Mouse (Mus musculus) limb, embryonic 14.5 days (tissue): ENCODE measurements around the gene Dapk2. TPM values are rescaled to one million over a fixed set of nuclear protein-coding genes. Genes with fewer than 3 reads are reported as not detected.

ENCODE experiments used
- ATAC-seq: fragments of 200-750 bp; cut with Nextera tagmentation; 2 replicates; pipeline ENCODE4 v1.8.0; 2017; ENCODE audit warnings: low read depth, moderate number of reproducible peaks, moderate TSS enrichment; ENCODE audit not compliant: low FRiP score
- DNase-seq: peaks from one replicate; pipeline ENCODE4 v3.0.0-alpha.2; 2015; ENCODE audit warnings: low spot score
- H3K27ac ChIP-seq: fragments of 300-500 bp; sonication (generic); replicated peaks from 2 replicates; pipeline ENCODE4 v1.5.1; 2014; ENCODE audit warnings: low read depth, mild to moderate bottlenecking, low read length, moderate library complexity, mixed read lengths
- H3K27me3 ChIP-seq: fragments of 300-500 bp; sonication (generic); 2 replicates; pipeline ENCODE4 v1.6.1; 2014; ENCODE audit warnings: low read length, mixed read lengths; ENCODE audit not compliant: control insufficient read depth, insufficient read depth
- H3K36me3 ChIP-seq: fragments of 300-500 bp; sonication (generic); 2 replicates; pipeline ENCODE4 v1.6.1; 2014; ENCODE audit warnings: mild to moderate bottlenecking, low read length, moderate library complexity, mixed read lengths; ENCODE audit not compliant: control insufficient read depth, insufficient read depth
- H3K4me1 ChIP-seq: fragments of 300-500 bp; sonication (generic); 2 replicates; pipeline ENCODE4 v1.6.1; 2014; ENCODE audit warnings: antibody characterized with exemption, low read length, mixed read lengths; ENCODE audit not compliant: control insufficient read depth, insufficient read depth
- H3K4me2 ChIP-seq: fragments of 300-500 bp; sonication (generic); replicated peaks from 2 replicates; pipeline ENCODE4 v1.6.1; 2014; ENCODE audit warnings: low read depth, mild to moderate bottlenecking, low read length, moderate library complexity; ENCODE audit not compliant: severe bottlenecking
- H3K4me3 ChIP-seq: fragments of 300-500 bp; sonication (generic); replicated peaks from 2 replicates; pipeline ENCODE4 v1.5.1; 2014; ENCODE audit warnings: low read length
- H3K9ac ChIP-seq: fragments of 300-500 bp; sonication (generic); 2 replicates; pipeline ENCODE4 v1.6.1; 2014; ENCODE audit warnings: mild to moderate bottlenecking, low read depth, low read length, moderate library complexity; ENCODE audit not compliant: severe bottlenecking
- H3K9me3 ChIP-seq: fragments of 300-500 bp; sonication (generic); 2 replicates; pipeline ENCODE4 v1.6.1; 2016; ENCODE audit warnings: low read length; ENCODE audit not compliant: control insufficient read depth
- POLR2A ChIP-seq: fragments of 200-500 bp; IDR thresholded peaks from 2 replicates; pipeline ENCODE4 v1.8.0; 2012; ENCODE audit warnings: inconsistent platforms, mild to moderate bottlenecking, moderate library complexity, borderline replicate concordance; ENCODE audit not compliant: insufficient read depth, insufficient read length; ENCODE audit errors: extremely low read depth
- WGBS: fragments of 180-500 bp; shearing (Covaris S2); extraction: QIAGEN DNeasy Blood & Tissue Kit; methylation state at CpG from one replicate; pipeline ENCODE4 v1.1.7; 2014; 5-methylcytosine and 5-hydroxymethylcytosine counted together
- polyA plus RNA-seq, 2 experiments: library from polyadenylated mRNA; depleted of rRNA in 1 of 2; stranded (reverse) in 1 of 2; unstranded in 1 of 2; fragments of >200 nt; fragmentation: Nextera tagmentation in 1 of 2; extraction: Ambion mirVana in 1 of 2; gene quantifications; 2 replicates each; pipeline versions ENCODE4 v1.2.1 to v1.2.3; 2012 to 2014

The Dapk2 gene
- polyA plus RNA-seq, 2 experiments = 4.5 to 5.0 TPM

- ATAC-seq (no peak), DNase-seq (no peak)
- H3K27me3 ChIP-seq = no peaks in the 10 kb centered on the region
- WGBS = 58% methylated on average over 4 of the region's 4 CpGs
- no peak for TF ChIP-seq POLR2A
- no peak overlapping the region for H3K9ac ChIP-seq
- no peak overlapping the region for H3K27ac ChIP-seq
- H3K4me2 ChIP-seq = no peak overlapping the region
- no peaks in the 10 kb centered on the region for H3K9me3 ChIP-seq
- H3K36me3 ChIP-seq = no peaks in the 10 kb centered on the region
- no peak overlapping the region for H3K4me3 ChIP-seq
- 0 out of 2 replicates have a peak, but pooled peaks cover under 1% of the 10 kb centered on the region for H3K4me1 ChIP-seq
Observed at GRCm38 (mm10) chr9:66245707-66246106, 87.7 kb downstream of the Dapk2 start.

- Histone ChIP-seq H3K9me3 (no peaks in the 10 kb centered on the region), H3K4me2 (no peak overlapping the region), H3K27ac (no peak overlapping the region), H3K27me3 (no peaks in the 10 kb centered on the region), H3K9ac (no peak overlapping the region), H3K4me1 (0 out of 2 replicates have a peak, but pooled peaks cover 6% of the 10 kb centered on the region), H3K4me3 (no peak overlapping the region), H3K36me3 (no peaks in the 10 kb centered on the region)
- DNase-seq (peak; percentile 31), ATAC-seq (peak; percentile 81)
- 87% methylated on average over 6 of the region's 6 CpGs for WGBS
- no peak for TF ChIP-seq POLR2A
Observed at GRCm38 (mm10) chr9:66249281-66249680, 91.3 kb downstream of the Dapk2 start.

- H3K9ac ChIP-seq = no peak overlapping the region
- no peak for DNase-seq
- no peak for TF ChIP-seq POLR2A
- H3K27ac ChIP-seq = no peak overlapping the region
- H3K36me3 ChIP-seq = no peaks in the 10 kb centered on the region
- H3K4me3 ChIP-seq = no peak overlapping the region
- ATAC-seq = no peak
- 7% methylated on average over 6 of the region's 6 CpGs for WGBS
- no peaks in the 10 kb centered on the region for H3K27me3 ChIP-seq
- H3K4me2 ChIP-seq = no peak overlapping the region
- no peaks in the 10 kb centered on the region for H3K9me3 ChIP-seq
- H3K4me1 ChIP-seq = 0 out of 2 replicates have a peak, but pooled peaks cover 6% of the 10 kb centered on the region
Observed at GRCm38 (mm10) chr9:66251159-66251691, 93.2 kb downstream of the Dapk2 start.

GRCm38 (mm10) chr9:66261741-66262140 is 103.7 kb downstream of the Dapk2 start:
- 71% methylated on average over 2 of the region's 2 CpGs for WGBS
- DNase-seq (no peak), ATAC-seq (no peak)
- Histone ChIP-seq H3K27me3 (no peaks in the 10 kb centered on the region), H3K27ac (no peak overlapping the region), H3K4me2 (no peak overlapping the region), H3K4me3 (no peak overlapping the region), H3K4me1 (no peaks in the 10 kb centered on the region), H3K9me3 (no peaks in the 10 kb centered on the region), H3K9ac (no peak overlapping the region), H3K36me3 (no peaks in the 10 kb centered on the region)
- TF ChIP-seq POLR2A = no peak

GRCm38 (mm10) chr9:66263701-66264100 is 105.7 kb downstream of the Dapk2 start:
- H3K36me3 ChIP-seq = no peaks in the 10 kb centered on the region
- no peaks in the 10 kb centered on the region for H3K27me3 ChIP-seq
- no peak overlapping the region for H3K27ac ChIP-seq
- DNase-seq (no peak), ATAC-seq (no peak)
- 88% methylated on average over 2 of the region's 2 CpGs for WGBS
- no peaks in the 10 kb centered on the region for H3K4me1 ChIP-seq
- H3K4me2 ChIP-seq = no peak overlapping the region
- no peak overlapping the region for H3K4me3 ChIP-seq
- H3K9ac ChIP-seq = no peak overlapping the region
- TF ChIP-seq POLR2A = no peak
- no peaks in the 10 kb centered on the region for H3K9me3 ChIP-seq
